Mouse (Mus musculus) liver, embryonic 11.5 days (tissue): ENCODE measurements around the gene St3gal5. TPM values are rescaled to one million over a fixed set of nuclear protein-coding genes. Genes with fewer than 3 reads are reported as not detected.
"Not testable (repeated sequence)": the region's sequence is repeated elsewhere in the genome, so short reads cannot be mapped to it uniquely, and the experiment has no call there.

ENCODE experiments used
- ATAC-seq: fragments of 200-750 bp; cut with Nextera tagmentation; replicated peaks from 2 replicates; pipeline ENCODE4 v1.8.0; 2017; ENCODE audit warnings: moderate number of reproducible peaks, mild to moderate bottlenecking, moderate TSS enrichment, moderate library complexity; ENCODE audit not compliant: low FRiP score
- DNase-seq: peaks from one replicate; pipeline ENCODE4 v3.0.0-alpha.2; 2017; ENCODE audit warnings: low spot score
- H3K27ac ChIP-seq: fragments of 300-500 bp; sonication (generic); 2 replicates; pipeline ENCODE4 v1.5.1; 2014; ENCODE audit warnings: mild to moderate bottlenecking, low read depth, low read length, control low read depth
- H3K27me3 ChIP-seq: fragments of 300-500 bp; sonication (generic); replicated peaks from 2 replicates; pipeline ENCODE4 v1.6.1; 2014; ENCODE audit warnings: low read length, mixed read lengths; ENCODE audit not compliant: control insufficient read depth, insufficient read depth
- H3K36me3 ChIP-seq: fragments of 300-500 bp; sonication (generic); 2 replicates; pipeline ENCODE4 v1.6.1; 2014; ENCODE audit warnings: mild to moderate bottlenecking, low read length, moderate library complexity, mixed read lengths; ENCODE audit not compliant: control insufficient read depth, insufficient read depth
- H3K4me1 ChIP-seq: fragments of 300-500 bp; sonication (generic); replicated peaks from 2 replicates; pipeline ENCODE4 v1.6.1; 2014; ENCODE audit warnings: low read length, mixed read lengths; ENCODE audit not compliant: control insufficient read depth, insufficient read depth
- H3K4me2 ChIP-seq: fragments of 300-500 bp; sonication (generic); 2 replicates; pipeline ENCODE4 v1.6.1; 2014; ENCODE audit warnings: mild to moderate bottlenecking, control low read depth, moderate library complexity
- H3K4me3 ChIP-seq: fragments of 300-500 bp; sonication (generic); 2 replicates; pipeline ENCODE4 v1.5.1; 2014; ENCODE audit warnings: low read depth, low read length, control low read depth
- H3K9ac ChIP-seq: fragments of 300-500 bp; sonication (generic); 2 replicates; pipeline ENCODE4 v1.6.1; 2014; ENCODE audit warnings: low read depth, low read length, control low read depth
- H3K9me3 ChIP-seq: fragments of 300-500 bp; sonication (generic); 2 replicates; pipeline ENCODE4 v1.6.1; 2016; ENCODE audit warnings: low read length, inconsistent platforms, mixed read lengths; ENCODE audit not compliant: control insufficient read depth
- WGBS: fragments of 180-500 bp; shearing (Covaris S2); extraction: QIAGEN DNeasy Blood & Tissue Kit; methylation state at CpG from one replicate; pipeline ENCODE4 v1.1.7; 2014; 5-methylcytosine and 5-hydroxymethylcytosine counted together
- polyA plus RNA-seq: library from polyadenylated mRNA; unstranded; fragments of >200 nt; fragmentation: Nextera tagmentation; extraction: Ambion mirVana; gene quantifications from 2 replicates; pipeline ENCODE4 v1.2.1, GENCODE M21; 2014

Gene St3gal5
- polyA plus RNA-seq, 1 experiment from 2014 or later = 109 TPM

DNA sequence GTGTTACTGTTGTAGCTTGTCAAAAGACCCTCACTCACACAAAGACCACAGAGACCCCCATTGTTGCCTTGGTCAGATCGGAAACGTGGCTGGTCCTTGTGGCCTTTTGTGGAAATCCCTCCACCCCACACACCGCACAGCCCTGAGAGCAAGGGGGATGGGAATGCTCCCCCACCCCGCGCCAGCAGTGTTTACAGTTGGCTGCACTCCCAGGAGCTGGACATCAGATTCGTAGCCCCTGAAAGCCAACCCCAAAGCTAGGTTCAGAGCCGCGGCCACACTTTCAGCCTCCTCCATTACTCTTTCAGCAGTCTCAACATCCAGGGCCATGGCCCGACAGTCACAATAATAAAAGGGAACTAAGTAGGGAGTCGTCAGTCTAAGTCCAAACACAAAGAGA is 36.7 kb upstream of the St3gal5 start:
- not testable (repeated sequence) for DNase-seq, H3K27me3 ChIP-seq, H3K4me3 ChIP-seq, H3K27ac ChIP-seq, H3K9me3 ChIP-seq, H3K36me3 ChIP-seq, H3K4me1 ChIP-seq, H3K9ac ChIP-seq, ATAC-seq, H3K4me2 ChIP-seq
- 76% methylated on average over 9 of the region's 10 CpGs for WGBS

DNA sequence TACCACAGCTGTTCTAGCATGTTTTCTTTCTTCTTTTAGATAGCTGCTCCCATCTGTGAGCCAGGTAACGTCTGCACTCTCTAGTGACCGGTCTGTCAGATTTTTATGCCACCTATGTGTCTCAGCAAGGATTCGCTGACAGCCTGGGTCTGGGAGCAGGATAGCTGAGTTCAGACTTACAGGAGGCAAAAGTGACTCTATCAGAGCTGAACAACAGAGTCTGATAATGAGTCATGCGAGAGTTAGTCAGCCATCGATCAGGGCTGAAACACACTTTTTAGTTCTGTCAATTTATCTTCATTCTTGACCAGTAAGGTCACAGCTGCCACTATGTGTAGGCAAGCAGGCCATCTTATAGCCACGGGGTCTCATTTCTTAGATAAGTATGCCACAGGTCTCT is 33.7 kb upstream of the St3gal5 start:
- Histone ChIP-seq H3K9me3 (no peaks in the 10 kb centered on the region), H3K27ac (no peak overlapping the region), H3K27me3 (no peaks in the 10 kb centered on the region), H3K4me2 (no peak overlapping the region), H3K36me3 (no peaks in the 10 kb centered on the region), H3K4me3 (no peak overlapping the region), H3K4me1 (peaks cover 2% of the 10 kb centered on the region; the same call in 1 of the 2 replicates), H3K9ac (no peak overlapping the region)
- DNase-seq (no peak), ATAC-seq (no peak)
- whole genome bisulfite sequencing = 50% methylated on average over 6 of the region's 6 CpGs

DNA sequence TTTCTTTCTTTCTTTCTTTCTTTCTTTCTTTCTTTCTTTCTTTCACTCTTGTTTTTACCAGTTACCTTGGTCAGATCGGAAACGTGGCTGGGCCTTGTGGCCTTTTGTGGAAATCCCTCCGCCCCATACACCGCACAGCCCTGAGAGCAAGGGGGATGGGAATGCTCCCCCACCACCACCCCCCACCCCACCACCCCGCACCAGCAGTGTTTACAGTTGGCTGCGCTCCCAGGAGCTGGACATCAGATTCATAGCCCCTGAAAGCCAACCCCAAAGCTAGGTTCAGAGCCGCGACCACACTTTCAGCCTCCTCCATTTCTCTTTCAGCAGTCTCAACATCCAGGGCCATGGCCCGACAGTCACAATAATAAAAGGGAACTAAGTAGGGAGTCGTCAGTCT is 31.4 kb upstream of the St3gal5 start:
- no peak for ATAC-seq
- no peak overlapping the region for H3K4me2 ChIP-seq
- no peak overlapping the region for H3K27ac ChIP-seq
- H3K4me1 ChIP-seq = peaks cover 2% of the 10 kb centered on the region; the same call in 1 of the 2 replicates
- 44% methylated on average over 10 of the region's 10 CpGs for WGBS
- no peaks in the 10 kb centered on the region for H3K36me3 ChIP-seq
- H3K27me3 ChIP-seq = no peaks in the 10 kb centered on the region
- no peaks in the 10 kb centered on the region for H3K9me3 ChIP-seq
- H3K9ac ChIP-seq = no peak overlapping the region
- no peak overlapping the region for H3K4me3 ChIP-seq
- no peak for DNase-seq

- ATAC-seq = no peak
- H3K9me3 ChIP-seq = no peaks in the 10 kb centered on the region
- no peak overlapping the region for H3K9ac ChIP-seq
- no peak overlapping the region for H3K27ac ChIP-seq
- H3K27me3 ChIP-seq = no peaks in the 10 kb centered on the region
- H3K4me1 ChIP-seq = peaks cover 2% of the 10 kb centered on the region; the same call in 1 of the 2 replicates
- no peaks in the 10 kb centered on the region for H3K36me3 ChIP-seq
- no peak for DNase-seq
- no peak overlapping the region for H3K4me3 ChIP-seq
- WGBS = 83% methylated on average over 4 of the region's 4 CpGs
- H3K4me2 ChIP-seq = no peak overlapping the region
Measured at GRCm38 (mm10) chr6:72068436-72068835, 29.0 kb upstream of the St3gal5 start.

GRCm38 (mm10) chr6:72071281-72071870 is 26.0 kb upstream of the St3gal5 start:
- Histone ChIP-seq H3K27me3 (peaks cover 3% of the 10 kb centered on the region; the same call in 1 of the 2 replicates), H3K4me1 (no peaks in the 10 kb centered on the region), H3K4me3 (no peak overlapping the region), H3K36me3 (no peaks in the 10 kb centered on the region), H3K9me3 (no peaks in the 10 kb centered on the region), H3K27ac (no peak overlapping the region), H3K4me2 (no peak overlapping the region), H3K9ac (no peak overlapping the region)
- DNase-seq = no peak
- WGBS = 69% methylated on average over 5 of the region's 5 CpGs
- no peak for ATAC-seq

DNA sequence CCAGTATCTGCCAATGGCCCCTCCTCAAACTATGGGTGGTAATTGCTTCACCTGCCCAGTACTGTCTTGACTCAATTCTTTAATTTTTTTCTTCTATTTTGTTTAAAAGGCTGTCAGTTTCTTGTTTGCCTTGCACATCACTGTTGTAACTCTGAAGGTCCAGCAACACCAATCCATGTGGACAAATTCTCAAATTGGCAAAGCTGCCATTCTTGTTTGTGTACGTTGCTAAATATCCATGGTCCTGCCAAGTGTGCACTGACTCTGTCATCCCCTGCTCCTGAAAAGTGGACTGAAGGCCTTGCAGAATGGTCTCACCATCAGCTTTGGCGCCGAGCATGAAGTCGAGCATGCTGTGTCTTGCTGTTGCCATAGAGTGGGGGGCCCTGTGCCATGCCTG is 23.6 kb upstream of the St3gal5 start:
- Histone ChIP-seq H3K27ac (no peak overlapping the region), H3K27me3 (peaks cover 3% of the 10 kb centered on the region; the same call in 1 of the 2 replicates), H3K36me3 (no peaks in the 10 kb centered on the region), H3K4me1 (no peaks in the 10 kb centered on the region), H3K9me3 (no peaks in the 10 kb centered on the region), H3K9ac (no peak overlapping the region), H3K4me2 (no peak overlapping the region), H3K4me3 (no peak overlapping the region)
- no peak for DNase-seq
- 83% methylated on average over 4 of the region's 4 CpGs for WGBS
- ATAC-seq = no peak

- H3K9me3 ChIP-seq = no peaks in the 10 kb centered on the region
- H3K4me2 ChIP-seq = no peak overlapping the region
- no peak overlapping the region for H3K27ac ChIP-seq
- H3K36me3 ChIP-seq = no peaks in the 10 kb centered on the region
- H3K9ac ChIP-seq = no peak overlapping the region
- no peak for DNase-seq
- H3K4me3 ChIP-seq = no peak overlapping the region
- ATAC-seq = no peak
- peaks cover 3% of the 10 kb centered on the region; the same call in 1 of the 2 replicates for H3K27me3 ChIP-seq
- H3K4me1 ChIP-seq = no peaks in the 10 kb centered on the region
- WGBS = 67% methylated on average over 9 of the region's 9 CpGs
Measured at GRCm38 (mm10) chr6:72076512-72076911, 20.9 kb upstream of the St3gal5 start.

- WGBS = 75% methylated on average over 5 of the region's 5 CpGs
- Histone ChIP-seq H3K27me3 (peaks cover 3% of the 10 kb centered on the region; the same call in 1 of the 2 replicates), H3K9ac (no peak overlapping the region), H3K4me3 (no peak overlapping the region), H3K4me2 (no peak overlapping the region), H3K9me3 (0 out of 2 replicates have a peak, but pooled peaks cover 3% of the 10 kb centered on the region), H3K27ac (no peak overlapping the region), H3K4me1 (no peaks in the 10 kb centered on the region), H3K36me3 (no peaks in the 10 kb centered on the region)
- no peak for ATAC-seq
- no peak for DNase-seq
Measured at GRCm38 (mm10) chr6:72078178-72078577, 19.2 kb upstream of the St3gal5 start.

GRCm38 (mm10) chr6:72081318-72082024 is 15.9 kb upstream of the St3gal5 start:
- Histone ChIP-seq H3K9ac (no peak overlapping the region), H3K9me3 (0 out of 2 replicates have a peak, but pooled peaks cover 3% of the 10 kb centered on the region), H3K27ac (no peak overlapping the region), H3K27me3 (no peaks in the 10 kb centered on the region), H3K4me2 (no peak overlapping the region), H3K4me3 (no peak overlapping the region), H3K4me1 (no peaks in the 10 kb centered on the region), H3K36me3 (no peaks in the 10 kb centered on the region)
- DNase-seq (no peak), ATAC-seq (no peak)
- WGBS = 91% methylated on average over 13 of the region's 13 CpGs
